Mouse (Mus musculus) skeletal muscle tissue, adult 2 months (tissue): Measurements from ENCODE around the gene Bmpr1b.

Experiments
- DNase-seq: peaks from one replicate; pipeline ENCODE4 v3.0.0-alpha.2; 2012; ENCODE audit warnings: low read depth, low spot score

Gene Bmpr1b

GRCm38 (mm10) chr3:141905903-141906623, 263.2 kb downstream of the Bmpr1b start:
- DNase-seq, result no peak

GRCm38 (mm10) chr3:141900361-141900760, 268.9 kb downstream of the Bmpr1b start:
- DNase-seq, result no peak

- no peak for DNase-seq
Observed at GRCm38 (mm10) chr3:141899521-141899920, 269.7 kb downstream of the Bmpr1b start.

GRCm38 (mm10) chr3:141897698-141898097, 271.5 kb downstream of the Bmpr1b start:
- DNase-seq, result no peak

GRCm38 (mm10) chr3:141896870-141897554, 272.2 kb downstream of the Bmpr1b start:
- DNase-seq, result no peak

- no peak for DNase-seq
Observed at GRCm38 (mm10) chr3:141895096-141895495, 274.1 kb downstream of the Bmpr1b start.

GRCm38 (mm10) chr3:141890668-141891067, 278.6 kb downstream of the Bmpr1b start:
- no peak for DNase-seq

GRCm38 (mm10) chr3:141887476-141888274, 281.6 kb downstream of the Bmpr1b start:
- DNase-seq, result no peak

GRCm38 (mm10) chr3:141884190-141884589, 285.0 kb downstream of the Bmpr1b start:
- no peak for DNase-seq

- no peak for DNase-seq
Observed at GRCm38 (mm10) chr3:141882496-141882895, 286.7 kb downstream of the Bmpr1b start.

- DNase-seq, result no peak
Observed at GRCm38 (mm10) chr3:141872337-141873042, 296.7 kb downstream of the Bmpr1b start.

GRCm38 (mm10) chr3:141871805-141872204, 297.4 kb downstream of the Bmpr1b start:
- no peak for DNase-seq

- DNase-seq, result peak; percentile 36
Observed at GRCm38 (mm10) chr3:141862816-141863461, 306.3 kb downstream of the Bmpr1b start.

GRCm38 (mm10) chr3:141857123-141857522, 312.1 kb downstream of the Bmpr1b start:
- no peak for DNase-seq

- DNase-seq, result no peak
Observed at GRCm38 (mm10) chr3:141854339-141854738, 314.9 kb downstream of the Bmpr1b start.

GRCm38 (mm10) chr3:141850141-141850540, 319.1 kb downstream of the Bmpr1b start:
- no peak for DNase-seq

- no peak for DNase-seq
Observed at GRCm38 (mm10) chr3:141849206-141849605, 320.0 kb downstream of the Bmpr1b start.

- DNase-seq, result no peak
Observed at GRCm38 (mm10) chr3:141838864-141839263, 330.4 kb downstream of the Bmpr1b start.

- no peak for DNase-seq
Observed at GRCm38 (mm10) chr3:141831135-141831534, 338.1 kb downstream of the Bmpr1b start.

GRCm38 (mm10) chr3:141828301-141828700, 340.9 kb downstream of the Bmpr1b start:
- DNase-seq, result no peak

GRCm38 (mm10) chr3:141819331-141819941, 349.8 kb downstream of the Bmpr1b start:
- DNase-seq, result no peak
